Mouse (Mus musculus) small intestine, adult 2 months (tissue): ENCODE data around the gene Grsf1. TPM values are rescaled to one million over a fixed set of nuclear protein-coding genes. Genes with fewer than 3 reads are reported as not detected.
A peak's percentile ranks its signal among the peaks of the same experiment; 100 is the strongest.

ENCODE experiments used
- H3K27ac ChIP-seq: fragments of 200-500 bp; 2 replicates; pipeline ENCODE4 v1.5.1; 2012; ENCODE audit warnings: low read depth, low read length, control low read depth, inconsistent platforms; ENCODE audit not compliant: insufficient read depth
- H3K27me3 ChIP-seq: fragments of 200-500 bp; 2 replicates; pipeline ENCODE4 v1.6.1; 2012; ENCODE audit warnings: mild to moderate bottlenecking, moderate library complexity, low read length, inconsistent platforms; ENCODE audit not compliant: control insufficient read depth, insufficient read depth
- H3K36me3 ChIP-seq: fragments of 200-500 bp; 2 replicates; pipeline ENCODE4 v1.6.1; 2012; ENCODE audit warnings: mild to moderate bottlenecking, low read length, control low read depth, inconsistent platforms; ENCODE audit not compliant: control insufficient read depth, insufficient read depth
- H3K4me1 ChIP-seq: fragments of 200-500 bp; 2 replicates; pipeline ENCODE4 v1.6.1; 2012; ENCODE audit warnings: low read length, inconsistent platforms, mixed read lengths; ENCODE audit not compliant: control insufficient read depth, insufficient read depth, insufficient read length
- H3K4me3 ChIP-seq: fragments of 200-500 bp; 2 replicates; pipeline ENCODE4 v1.5.1; 2012; ENCODE audit warnings: low read depth, mild to moderate bottlenecking, control low read depth, inconsistent platforms, low read length, moderate library complexity
- CTCF ChIP-seq: fragments of 200-500 bp; IDR thresholded peaks from 2 replicates; pipeline ENCODE4 v1.5.1; 2012; ENCODE audit warnings: low read depth, mild to moderate bottlenecking, control low read depth, inconsistent platforms, low read length, moderate library complexity, mixed read lengths; ENCODE audit not compliant: insufficient replicate concordance, insufficient read length; ENCODE audit errors: extremely low read depth
- POLR2A ChIP-seq: fragments of 200-500 bp; IDR thresholded peaks from 2 replicates; pipeline ENCODE4 v1.6.1; 2012; ENCODE audit warnings: low read depth, mild to moderate bottlenecking, control low read depth, inconsistent platforms, low read length, moderate library complexity
- WGBS: fragments of 180-500 bp; shearing (Covaris S2); methylation state at CpG from one replicate; pipeline ENCODE4 v1.1.7; 2018; 5-methylcytosine and 5-hydroxymethylcytosine counted together
- polyA plus RNA-seq: library from polyadenylated mRNA; depleted of rRNA; stranded (reverse); fragments of >200 nt; gene quantifications from 2 replicates; pipeline ENCODE4 v1.2.3, GENCODE M21; 2012; rRNA removed

Grsf1 gene
- polyA plus RNA-seq, 1 experiment: 22.3 TPM

- H3K27ac ChIP-seq: peak overlapping the region; percentile 3; the same call in 1 of the 2 replicates
These were observed 45.1 kb downstream of the Grsf1 start for GRCm38 (mm10) chr5:88630883-88631282.

GRCm38 (mm10) chr5:88629987-88630386, 46.0 kb downstream of the Grsf1 start:
- peaks cover 25% of the 10 kb centered on the region for H3K36me3 ChIP-seq
- 90% methylated on average over 8 of the region's 8 CpGs for WGBS
- TF ChIP-seq CTCF (no peak), POLR2A (no peak)
- no peaks in the 10 kb centered on the region for H3K27me3 ChIP-seq
- H3K4me3 ChIP-seq: no peak overlapping the region
- H3K4me1 ChIP-seq: peaks cover 3% of the 10 kb centered on the region; the same call in 1 of the 2 replicates
- no peak overlapping the region for H3K27ac ChIP-seq

More at GRCm38 (mm10) chr5:88630883-88631282, 45.1 kb downstream of the Grsf1 start:
- Histone ChIP-seq H3K36me3 (peaks cover 33% of the 10 kb centered on the region), H3K27me3 (no peaks in the 10 kb centered on the region), H3K4me1 (peaks cover 3% of the 10 kb centered on the region; the same call in 1 of the 2 replicates), H3K4me3 (no peak overlapping the region)
- WGBS: 51% methylated on average over 3 of the region's 3 CpGs
- TF ChIP-seq POLR2A (no peak), CTCF (no peak)

GRCm38 (mm10) chr5:88629125-88629524, 46.8 kb downstream of the Grsf1 start:
- Histone ChIP-seq H3K27me3 (no peaks in the 10 kb centered on the region), H3K27ac (no peak overlapping the region), H3K4me1 (peaks cover 3% of the 10 kb centered on the region; the same call in 1 of the 2 replicates), H3K4me3 (no peak overlapping the region), H3K36me3 (peaks cover 19% of the 10 kb centered on the region)
- TF ChIP-seq POLR2A (no peak), CTCF (no peak)
- WGBS: 70% methylated on average over 11 of the region's 11 CpGs

GRCm38 (mm10) chr5:88627545-88627944, 48.4 kb downstream of the Grsf1 start:
- no peak overlapping the region for H3K4me3 ChIP-seq
- no peaks in the 10 kb centered on the region for H3K27me3 ChIP-seq
- peaks cover 12% of the 10 kb centered on the region for H3K36me3 ChIP-seq
- TF ChIP-seq POLR2A (no peak), CTCF (no peak)
- 46% methylated on average over 4 of the region's 4 CpGs for WGBS
- no peak overlapping the region for H3K27ac ChIP-seq
- peaks cover 3% of the 10 kb centered on the region; the same call in 1 of the 2 replicates for H3K4me1 ChIP-seq

DNA sequence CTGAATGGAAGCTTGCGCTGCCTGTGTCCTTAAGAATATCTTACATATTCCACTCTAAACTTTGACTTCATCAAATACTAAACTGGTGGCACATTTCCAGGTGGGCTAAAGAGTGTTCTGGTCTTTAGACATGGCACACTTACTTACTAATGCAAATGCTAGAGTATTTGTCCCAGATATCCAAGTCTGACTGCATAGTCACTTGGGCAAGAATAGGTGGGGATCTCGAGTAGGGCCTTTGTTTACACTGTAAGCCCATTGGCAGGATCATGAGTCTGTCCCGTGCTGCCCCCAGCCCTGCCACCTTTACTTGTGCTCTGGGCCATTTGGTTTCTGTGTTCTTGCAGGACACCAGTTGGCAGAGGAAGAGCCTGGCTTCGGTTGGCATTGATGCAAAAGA, 59.0 kb downstream of the Grsf1 start:
- WGBS: 82% methylated on average over 4 of the region's 4 CpGs
- H3K36me3 ChIP-seq: peaks cover 32% of the 10 kb centered on the region

DNA sequence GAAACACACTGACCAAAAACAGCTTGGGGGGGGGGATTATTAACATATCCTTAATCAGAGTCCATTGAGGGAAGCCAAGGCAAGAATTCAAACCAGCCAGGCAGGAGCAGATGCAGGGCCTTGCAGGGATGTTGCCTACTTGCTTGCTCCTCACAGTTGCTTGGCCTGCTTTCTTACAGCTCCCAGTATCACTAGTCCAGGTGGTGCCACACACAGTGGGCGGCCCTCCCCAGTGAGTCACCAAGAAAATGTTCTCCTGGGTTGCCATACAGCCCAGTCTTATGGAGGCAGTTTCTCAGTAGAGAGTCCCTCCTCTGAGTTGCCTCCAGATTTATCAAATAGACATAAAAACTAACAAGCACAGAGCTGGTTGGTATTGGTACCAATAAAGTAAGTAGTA, 61.8 kb downstream of the Grsf1 start:
- Histone ChIP-seq H3K4me3 (no peak overlapping the region), H3K27ac (no peak overlapping the region), H3K4me1 (no peaks in the 10 kb centered on the region), H3K36me3 (peaks cover 21% of the 10 kb centered on the region), H3K27me3 (no peaks in the 10 kb centered on the region)
- no peak for TF ChIP-seq POLR2A
- no peak for TF ChIP-seq CTCF
- WGBS: 96% methylated on average over 1 of the region's 1 CpGs

More for the DNA sequence above, 59.0 kb downstream of the Grsf1 start:
- Histone ChIP-seq H3K4me1 (no peaks in the 10 kb centered on the region), H3K27me3 (no peaks in the 10 kb centered on the region), H3K4me3 (no peak overlapping the region), H3K27ac (no peak overlapping the region)
- no peak for TF ChIP-seq CTCF
- no peak for TF ChIP-seq POLR2A

Other genes starting within 250 kb of the Grsf1 start
- not detected in 2 replicates for gene Ambn, start 220.2 kb downstream of the Grsf1 start, polyA plus RNA-seq
- gene Enam, start 188.2 kb downstream of the Grsf1 start, polyA plus RNA-seq: 0.06 TPM in 1 of 2 replicates, not detected in the other
- gene Jchain, start 148.3 kb downstream of the Grsf1 start, polyA plus RNA-seq: 1,015 and 1,726 TPM in 2 replicates
- gene Utp3, start 121.7 kb downstream of the Grsf1 start, polyA plus RNA-seq: 4.2 and 6.6 TPM in 2 replicates
- 3.1 and 6.4 TPM in 2 replicates for gene Rufy3, start 111.1 kb downstream of the Grsf1 start, polyA plus RNA-seq
- 0.79 and 2.2 TPM in 2 replicates for gene Mob1b, start 44.7 kb upstream of the Grsf1 start, polyA plus RNA-seq
- gene Dck, start 88.8 kb upstream of the Grsf1 start, polyA plus RNA-seq: 1.1 and 1.3 TPM in 2 replicates
- 11.0 and 15.3 TPM in 2 replicates for gene Slc4a4, start 210.6 kb upstream of the Grsf1 start, polyA plus RNA-seq